Mouse (Mus musculus) splenic B cell, adult 2 months (primary cell): ENCODE measurements around the gene Gzmd.
A peak's percentile ranks its signal among the peaks of the same experiment; 100 is the strongest.

Experiments used
- DNase-seq: peaks from one replicate; pipeline ENCODE4 v3.0.0-alpha.2; 2011; ENCODE audit warnings: low read depth, low spot score
- H3K27me3 ChIP-seq: 2 replicates; pipeline ENCODE4 v1.6.1; 2012; ENCODE audit warnings: mild to moderate bottlenecking, low read length, moderate library complexity, mixed read lengths; ENCODE audit not compliant: control insufficient read depth, poor library complexity, insufficient read depth, severe bottlenecking
- H3K36me3 ChIP-seq: 2 replicates; pipeline ENCODE4 v1.6.1; 2012; ENCODE audit warnings: mild to moderate bottlenecking, low read length, moderate library complexity, mixed read lengths; ENCODE audit not compliant: control insufficient read depth, poor library complexity, insufficient read depth, severe bottlenecking

The Gzmd gene

DNA sequence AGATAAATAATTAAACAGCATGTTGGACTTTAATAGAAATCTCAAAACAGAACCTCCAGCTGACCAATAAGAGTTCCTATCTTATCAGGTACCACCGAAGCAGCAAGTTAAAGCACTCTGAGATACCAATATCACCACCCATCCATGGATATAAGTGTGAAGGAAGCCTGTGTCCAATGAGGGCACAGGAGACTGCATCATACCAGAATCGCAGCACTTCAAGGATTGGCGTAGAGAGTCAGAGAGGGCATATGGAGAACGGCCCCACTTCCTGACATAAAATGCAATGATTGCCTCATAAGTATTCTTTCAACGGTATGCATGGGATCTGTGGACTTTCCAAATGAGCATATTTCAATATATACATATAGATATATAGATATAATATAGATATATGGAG is 27.4 kb downstream of the Gzmd start:
- Histone ChIP-seq H3K27me3 (no peaks in the 10 kb centered on the region), H3K36me3 (no peaks in the 10 kb centered on the region)
- DNase-seq = no peak

DNA sequence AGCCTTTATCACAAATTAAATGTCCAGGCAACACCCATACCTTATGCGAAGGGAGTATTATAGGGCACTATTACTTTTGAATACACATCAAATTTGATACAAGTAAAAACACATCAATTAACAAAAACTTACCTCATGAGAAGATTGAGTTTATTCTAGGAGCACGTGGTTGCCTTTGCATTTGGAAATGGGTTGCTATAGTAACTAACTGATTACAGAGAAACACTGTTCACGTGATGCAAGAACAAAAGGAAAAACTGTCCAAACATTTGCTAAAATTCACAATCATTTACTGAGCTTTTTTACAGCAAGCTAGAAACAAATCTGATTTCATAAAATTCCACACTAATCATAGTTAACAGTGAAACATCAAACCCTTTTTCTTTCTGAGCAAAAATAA is 29.0 kb downstream of the Gzmd start:
- no peak for DNase-seq
- no peaks in the 10 kb centered on the region for H3K36me3 ChIP-seq
- H3K27me3 ChIP-seq = no peaks in the 10 kb centered on the region

- no peak for DNase-seq
- H3K36me3 ChIP-seq = no peaks in the 10 kb centered on the region
- H3K27me3 ChIP-seq = no peaks in the 10 kb centered on the region
These were observed 30.0 kb downstream of the Gzmd start, which contains the start of gene Ctsg for GRCm38 (mm10) chr14:56102386-56102785. Gene Ctsg, minus strand, starts transcription at chr14:56102574.

DNA sequence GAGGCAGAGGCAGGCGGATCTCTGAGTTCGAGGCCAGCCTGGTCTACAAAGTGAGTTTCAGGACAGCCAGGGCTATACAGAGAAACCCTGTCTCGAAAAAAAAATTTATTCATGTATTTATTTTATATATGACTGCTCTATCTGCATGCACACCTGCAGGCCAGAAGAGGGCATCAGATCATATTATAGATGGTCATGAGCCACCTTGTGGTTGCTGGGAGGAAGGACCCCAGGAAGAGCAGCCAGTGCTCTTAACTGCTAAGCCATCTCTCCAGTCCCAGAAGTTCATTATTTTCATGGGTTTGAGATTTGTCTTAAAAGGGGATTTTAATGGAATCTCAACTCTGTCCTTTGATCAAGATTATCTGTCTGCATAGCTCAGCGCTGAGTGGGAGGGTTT is 33.5 kb downstream of the Gzmd start:
- Histone ChIP-seq H3K36me3 (no peaks in the 10 kb centered on the region), H3K27me3 (no peaks in the 10 kb centered on the region)
- peak; percentile 6 for DNase-seq

GRCm38 (mm10) chr14:56097597-56097996 is 34.8 kb downstream of the Gzmd start:
- no peaks in the 10 kb centered on the region for H3K27me3 ChIP-seq
- H3K36me3 ChIP-seq = no peaks in the 10 kb centered on the region
- DNase-seq = no peak

DNA sequence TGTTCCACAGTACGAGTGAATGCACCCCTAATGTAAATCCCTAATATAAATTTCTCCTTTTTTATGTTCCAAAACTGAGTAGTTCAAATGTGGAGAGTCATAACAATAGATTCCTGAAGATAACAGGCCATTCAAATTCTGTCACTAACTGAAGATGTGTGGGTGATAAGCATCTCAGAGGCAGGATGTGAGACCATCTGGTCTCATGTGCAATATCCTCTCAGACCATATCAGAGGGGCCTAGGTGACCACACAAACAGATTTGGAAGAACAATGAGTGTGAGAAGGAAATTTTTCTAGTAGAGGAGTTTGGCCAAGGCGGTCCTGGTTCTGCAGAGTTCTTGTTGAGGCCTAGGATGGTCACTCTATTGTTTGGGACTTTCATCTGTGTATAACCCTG is 39.1 kb downstream of the Gzmd start:
- DNase-seq = no peak
- Histone ChIP-seq H3K27me3 (no peaks in the 10 kb centered on the region), H3K36me3 (no peaks in the 10 kb centered on the region)

DNA sequence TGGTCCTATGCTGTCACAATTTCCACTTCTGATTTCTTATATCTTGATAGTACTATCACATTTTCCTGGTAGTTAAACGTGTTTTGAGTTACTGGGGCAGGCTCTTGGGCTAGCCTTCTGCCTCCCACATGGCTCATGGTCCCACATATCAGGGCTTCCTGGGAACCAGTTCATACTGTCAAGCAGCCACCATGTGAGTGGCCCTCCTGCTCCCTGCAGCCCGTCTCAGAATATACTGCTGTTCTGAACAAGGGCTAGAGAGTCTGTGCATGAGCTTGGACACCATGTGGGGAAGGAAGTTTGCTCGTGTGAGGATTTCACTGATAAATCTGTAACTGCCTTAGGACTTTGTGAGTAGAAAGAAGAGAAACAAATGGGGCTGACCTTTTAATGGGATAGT is 45.7 kb downstream of the Gzmd start:
- no peak for DNase-seq
- Histone ChIP-seq H3K27me3 (no peaks in the 10 kb centered on the region), H3K36me3 (no peaks in the 10 kb centered on the region)

GRCm38 (mm10) chr14:56085167-56085566 is 47.2 kb downstream of the Gzmd start, which contains the start of gene Mcpt8:
Gene Mcpt8, minus strand, starts transcription at chr14:56085273.
- no peaks in the 10 kb centered on the region for H3K36me3 ChIP-seq
- no peak for DNase-seq

GRCm38 (mm10) chr14:56082016-56082415 is 50.4 kb downstream of the Gzmd start:
- no peaks in the 10 kb centered on the region for H3K36me3 ChIP-seq
- H3K27me3 ChIP-seq = no peaks in the 10 kb centered on the region
- DNase-seq = no peak

More at GRCm38 (mm10) chr14:56085167-56085566, 47.2 kb downstream of the Gzmd start, which contains the start of gene Mcpt8:
- H3K27me3 ChIP-seq = no peaks in the 10 kb centered on the region
